In the genomic region with DNA sequence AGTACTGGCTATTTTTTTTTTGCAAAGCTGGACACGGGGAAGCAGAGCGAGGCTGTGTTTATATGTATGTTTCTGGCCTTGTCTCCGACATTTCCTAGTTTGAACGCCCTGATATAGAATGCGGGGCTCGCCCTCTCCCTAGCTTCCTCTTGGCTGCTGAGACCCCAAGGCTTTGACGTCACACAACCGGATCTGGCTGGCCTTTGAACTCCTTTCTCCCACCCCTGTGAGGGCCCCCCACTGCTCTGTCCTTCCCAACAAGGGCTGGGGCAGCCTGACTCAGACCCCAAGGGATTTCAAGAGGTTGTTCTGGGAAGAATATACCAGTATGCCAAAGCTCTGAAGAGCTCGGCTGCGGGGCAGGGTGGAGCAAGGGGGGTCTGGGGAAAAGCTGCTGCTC, we compare ENCODE assay signal across 8 mouse cellular contexts. TPM values are rescaled to one million over a fixed set of nuclear protein-coding genes. Genes with fewer than 3 reads are reported as not detected.
DNase-seq lines count a peak whose midpoint lies in the region; ATAC-seq and TF ChIP-seq lines count a peak whose summit lies in the region.

No protein-coding gene starts in this region.

- peak; percentile 51 for DNase-seq in adrenal gland, postnatal 25 days
- DNase-seq in gastrocnemius, postnatal 10 days, result peak; percentile 52
- peak; percentile 48 for DNase-seq in liver, postnatal 0 days
- DNase-seq in left cerebral cortex, postnatal 4 days, result no peak
- no peak for DNase-seq in layer of hippocampus, postnatal 25 days (ENCODE audit: extremely low spot score in 1 of 2, low spot score in 1 of 2)

- ATAC-seq in hindbrain, embryonic 16.5 days, result peak; percentile 43
- peak; percentile 53; the same call in 1 of the 2 replicates for ATAC-seq in liver, postnatal 0 days
- ATAC-seq in neural tube, embryonic 14.5 days (ENCODE audit: low read depth), result peak; percentile 50

- H3K4me3 ChIP-seq in E14TG2a.4 (replicated peaks; ENCODE audit: low read length), result peak overlapping the region; percentile 68
- peak overlapping the region; percentile 30 for H3K4me3 ChIP-seq in hindbrain, embryonic 16.5 days (ENCODE audit: low read length)
- peak overlapping the region; percentile 49 for H3K4me3 ChIP-seq in liver, postnatal 0 days (ENCODE audit: low read depth, low read length)
- peak overlapping the region; percentile 20 for H3K4me3 ChIP-seq in neural tube, embryonic 14.5 days (ENCODE audit: low read depth, low read length)

- H3K9me3 ChIP-seq in E14TG2a.4 (ENCODE audit: low read length), result no peaks in the 10 kb centered on the region
- H3K9me3 ChIP-seq in hindbrain, embryonic 16.5 days (ENCODE audit: control insufficient read depth, low read length), result no peaks in the 10 kb centered on the region
- H3K9me3 ChIP-seq in liver, postnatal 0 days (ENCODE audit: low read length), result no peaks in the 10 kb centered on the region
- no peaks in the 10 kb centered on the region for H3K9me3 ChIP-seq in neural tube, embryonic 14.5 days (ENCODE audit: control insufficient read depth, low read length)

- 5% methylated on average over 10 of the region's 10 CpGs for WGBS in hindbrain, embryonic 16.5 days
- 3% methylated on average over 10 of the region's 10 CpGs for WGBS in liver, postnatal 0 days (ENCODE audit: insufficient replicate concordance)
- WGBS in neural tube, embryonic 14.5 days, result 1% methylated on average over 10 of the region's 10 CpGs

- no peak for TF ChIP-seq CTCF in E14TG2a.4 (conservative IDR thresholded peaks at IDR 0.05; ENCODE audit: low read length)
- TF ChIP-seq CTCF in liver, postnatal 0 days (IDR thresholded peaks at IDR 0.05; ENCODE audit: low read depth), result no peak

- H3K27ac ChIP-seq in hindbrain, embryonic 16.5 days (ENCODE audit: low read depth, low read length), result peak overlapping the region; percentile 20; the same call in 1 of the 2 replicates
- peak overlapping the region; percentile 58 for H3K27ac ChIP-seq in liver, postnatal 0 days (ENCODE audit: low read depth)
- no peak overlapping the region for H3K27ac ChIP-seq in neural tube, embryonic 14.5 days (ENCODE audit: low read depth, low read length)

- intact Hi-C loops in left cerebral cortex, postnatal 4 days (cut with DNase I), result no loop called here

- no peaks in the 10 kb centered on the region for H3K36me3 ChIP-seq in E14TG2a.4 (ENCODE audit: insufficient read depth, low read length)
- H3K36me3 ChIP-seq in hindbrain, embryonic 16.5 days (ENCODE audit: control insufficient read depth, insufficient read depth, low read length), result no peaks in the 10 kb centered on the region
- no peaks in the 10 kb centered on the region for H3K36me3 ChIP-seq in liver, postnatal 0 days (replicated peaks; ENCODE audit: insufficient read depth, low read length)
- no peaks in the 10 kb centered on the region for H3K36me3 ChIP-seq in neural tube, embryonic 14.5 days (ENCODE audit: control insufficient read depth, insufficient read depth, low read length)

- TF ChIP-seq EP300 in liver, postnatal 0 days (IDR thresholded peaks at IDR 0.05; ENCODE audit: low read depth), result no peak

- peaks cover 49% of the 10 kb centered on the region for H3K4me1 ChIP-seq in E14TG2a.4 (replicated peaks; ENCODE audit: low read depth, low read length)
- peaks cover 4% of the 10 kb centered on the region; the same call in 1 of the 2 replicates for H3K4me1 ChIP-seq in hindbrain, embryonic 16.5 days (ENCODE audit: control insufficient read depth, insufficient read depth, low read depth, low read length)
- peaks cover 15% of the 10 kb centered on the region for H3K4me1 ChIP-seq in liver, postnatal 0 days (ENCODE audit: insufficient read depth)
- 0 out of 2 replicates have a peak, but pooled peaks cover 2% of the 10 kb centered on the region for H3K4me1 ChIP-seq in neural tube, embryonic 14.5 days (ENCODE audit: control insufficient read depth, insufficient read depth, low read length)

- H3K27me3 ChIP-seq in E14TG2a.4 (ENCODE audit: insufficient read depth, low read length), result peaks cover 12% of the 10 kb centered on the region; the same call in 1 of the 2 replicates
- no peaks in the 10 kb centered on the region for H3K27me3 ChIP-seq in hindbrain, embryonic 16.5 days (replicated peaks; ENCODE audit: control insufficient read depth, insufficient read depth, low read length)
- H3K27me3 ChIP-seq in liver, postnatal 0 days (ENCODE audit: insufficient read depth, low read length), result no peaks in the 10 kb centered on the region
- H3K27me3 ChIP-seq in neural tube, embryonic 14.5 days (ENCODE audit: control insufficient read depth, insufficient read depth, low read length), result no peaks in the 10 kb centered on the region

- H3K4me2 ChIP-seq in hindbrain, embryonic 16.5 days (ENCODE audit: low read length), result peak overlapping the region; percentile 57
- peak overlapping the region; percentile 85 for H3K4me2 ChIP-seq in liver, postnatal 0 days (ENCODE audit: low read depth, low read length)
- peak overlapping the region; percentile 47 for H3K4me2 ChIP-seq in neural tube, embryonic 14.5 days (ENCODE audit: low read depth, low read length)

- H3K9ac ChIP-seq in hindbrain, embryonic 16.5 days (ENCODE audit: low read depth, low read length), result 0 out of 2 replicates have a peak overlapping the region, but pooled peaks have one; percentile 41
- H3K9ac ChIP-seq in liver, postnatal 0 days (replicated peaks), result peak overlapping the region; percentile 42; the same call in 1 of the 2 replicates
- H3K9ac ChIP-seq in neural tube, embryonic 14.5 days (replicated peaks; ENCODE audit: low read depth, low read length), result peak overlapping the region; percentile 39; the same call in 1 of the 2 replicates

RNA-seq across cellular contexts. Expression of a gene that starts 48.4 kb away (rescaled TPM):
- 102 and 106 TPM in 2 replicates for total RNA-seq in adrenal gland, postnatal 25 days (2021)
- 10 to 100 TPM; 26.1 to 27.7 TPM for total RNA-seq in gastrocnemius, postnatal 10 days (2021)
- 52.4 and 59.2 TPM in 2 replicates for polyA plus RNA-seq in hindbrain, embryonic 16.5 days (2015; fragmentation: Nextera tagmentation; extraction: Ambion mirVana)
- 16.4 and 18.6 TPM in 2 replicates for polyA plus RNA-seq in liver, postnatal 0 days (2015; fragmentation: Nextera tagmentation; extraction: Ambion mirVana)
- 58.7 and 72.9 TPM in 2 replicates for polyA plus RNA-seq in neural tube, embryonic 14.5 days (2014; fragmentation: Nextera tagmentation; extraction: Ambion mirVana)
- 10 to 100 TPM; 55.4 to 59.3 TPM for total RNA-seq in left cerebral cortex, postnatal 4 days (2021)
- total RNA-seq in layer of hippocampus, postnatal 25 days (2021), result 10 to 100 TPM; 48.2 to 48.8 TPM

RNA-seq across cellular contexts. Expression of a gene that starts 48.5 kb away (rescaled TPM):
- 28.7 and 42.9 TPM in 2 replicates for total RNA-seq in adrenal gland, postnatal 25 days (2021)
- total RNA-seq in gastrocnemius, postnatal 10 days (2021), result 10 to 100 TPM; 13.7 to 14.9 TPM
- 33.2 and 34.7 TPM in 2 replicates for polyA plus RNA-seq in hindbrain, embryonic 16.5 days (2015; fragmentation: Nextera tagmentation; extraction: Ambion mirVana)
- 8.2 and 10.5 TPM in 2 replicates for polyA plus RNA-seq in liver, postnatal 0 days (2015; fragmentation: Nextera tagmentation; extraction: Ambion mirVana)
- polyA plus RNA-seq in neural tube, embryonic 14.5 days (2014; fragmentation: Nextera tagmentation; extraction: Ambion mirVana), result 32.1 and 36.6 TPM in 2 replicates
- 10 to 100 TPM; 27.3 to 30.0 TPM for total RNA-seq in left cerebral cortex, postnatal 4 days (2021)
- 10 to 100 TPM; 25.7 to 26.4 TPM for total RNA-seq in layer of hippocampus, postnatal 25 days (2021)

RNA-seq across cellular contexts. Expression of a gene that starts 49.5 kb away (rescaled TPM):
- 782 and 885 TPM in 2 replicates for total RNA-seq in adrenal gland, postnatal 25 days (2021)
- 100 to 1,000 TPM; 330 to 348 TPM for total RNA-seq in gastrocnemius, postnatal 10 days (2021)
- polyA plus RNA-seq in hindbrain, embryonic 16.5 days (2015; fragmentation: Nextera tagmentation; extraction: Ambion mirVana), result 78.7 and 80.6 TPM in 2 replicates
- polyA plus RNA-seq in liver, postnatal 0 days (2015; fragmentation: Nextera tagmentation; extraction: Ambion mirVana), result 89.6 and 97.3 TPM in 2 replicates
- 52.8 and 54.2 TPM in 2 replicates for polyA plus RNA-seq in neural tube, embryonic 14.5 days (2014; fragmentation: Nextera tagmentation; extraction: Ambion mirVana)
- total RNA-seq in left cerebral cortex, postnatal 4 days (2021), result 10 to 100 TPM; 35.5 to 40.3 TPM
- 10 to 100 TPM; 31.2 to 33.6 TPM for total RNA-seq in layer of hippocampus, postnatal 25 days (2021)

Comparison
In these comparisons a context has a peak if more than half of its experiments do, and no peak if none do; other contexts are left out.
1. DNase-seq: peak in adrenal gland, postnatal 25 days (single experiment), gastrocnemius, postnatal 10 days (single experiment) and liver, postnatal 0 days (single experiment); none in left cerebral cortex, postnatal 4 days (single experiment) and layer of hippocampus, postnatal 25 days (0 of 2).
2. RNA of a gene that starts 49.5 kb away (total RNA-seq): 782 to 885 TPM in adrenal gland, postnatal 25 days and 330 to 348 TPM in gastrocnemius, postnatal 10 days; 35.5 to 40.3 TPM in left cerebral cortex, postnatal 4 days and 31.2 to 33.6 TPM in layer of hippocampus, postnatal 25 days; every median in the first group is over 4 times any median in the second.
3. Peak in every context shown above with its lines, with median percentiles within 50 percentile points of each other: H3K4me3 ChIP-seq, ATAC-seq, H3K4me2 ChIP-seq and H3K9ac ChIP-seq.